Mouse (Mus musculus): Measurements from ENCODE around the gene Parvb. TPM values are rescaled to one million over a fixed set of nuclear protein-coding genes. Genes with fewer than 3 reads are reported as not detected.

Gene Parvb
- polyA plus RNA-seq, 1 experiment from 2014 or later: 4.8 TPM

DNA sequence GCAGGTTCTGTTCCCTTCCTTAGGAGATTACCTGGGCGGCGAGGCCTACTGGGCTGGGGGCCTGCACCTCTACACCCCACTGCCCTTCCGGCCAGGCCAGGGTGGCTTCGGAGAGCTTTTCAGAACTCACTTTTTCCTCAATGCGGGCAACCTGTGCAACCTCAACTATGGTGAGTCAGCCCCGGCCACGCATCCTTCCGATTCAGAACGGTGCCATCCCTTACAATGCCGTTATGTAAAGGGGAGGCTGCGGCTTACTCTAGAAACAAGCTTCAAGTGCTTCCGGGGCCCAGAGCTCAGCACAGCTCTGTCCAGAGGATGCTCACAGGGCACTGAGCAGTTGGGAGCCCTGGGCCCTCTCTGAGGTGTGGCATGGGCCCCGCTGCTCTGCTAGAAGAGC is 21.4 kb upstream of the Parvb start:
- Histone ChIP-seq H3K9me3 (replicated peaks) (no peaks in the 10 kb centered on the region), H3K9ac (no peak overlapping the region), H3K4me1 (peaks cover 18% of the 10 kb centered on the region), H3K27me3 (no peaks in the 10 kb centered on the region), H3K27ac (replicated peaks) (no peak overlapping the region), H3K36me3 (peaks cover 78% of the 10 kb centered on the region), H3K4me3 (replicated peaks) (no peak overlapping the region), H3K4me2 (replicated peaks) (no peak overlapping the region)
- WGBS: 92% methylated on average over 13 of the region's 13 CpGs
- no peak for ATAC-seq (ENCODE audit: insufficient number of reproducible peaks, low FRiP score, low TSS enrichment, low read depth)

DNA sequence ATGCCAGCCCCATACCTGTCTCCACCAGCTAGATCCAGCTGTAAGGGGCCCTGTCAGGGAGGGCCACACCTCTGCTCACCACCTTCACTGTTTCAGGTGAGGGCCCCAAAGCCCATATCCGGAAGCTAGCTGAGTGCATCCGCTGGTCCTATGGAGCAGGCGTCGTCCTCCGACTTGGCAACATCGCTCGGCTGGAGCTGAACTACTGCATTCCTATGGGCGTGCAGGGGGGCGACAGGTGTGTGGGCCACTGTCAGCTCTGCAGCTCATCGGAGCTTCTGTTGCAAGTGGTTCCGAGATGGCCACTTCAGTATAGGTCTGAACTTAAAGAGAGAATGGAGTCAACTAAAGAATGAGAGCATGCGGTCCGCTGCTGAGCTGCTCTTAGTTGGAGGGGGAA is 20.9 kb upstream of the Parvb start:
- H3K27me3 ChIP-seq: no peaks in the 10 kb centered on the region
- H3K4me2 ChIP-seq (replicated peaks): no peak overlapping the region
- H3K4me1 ChIP-seq: peaks cover 22% of the 10 kb centered on the region
- H3K9ac ChIP-seq: no peak overlapping the region
- H3K36me3 ChIP-seq: peaks cover 74% of the 10 kb centered on the region
- H3K4me3 ChIP-seq (replicated peaks): no peak overlapping the region
- no peak overlapping the region for H3K27ac ChIP-seq (replicated peaks)
- H3K9me3 ChIP-seq (replicated peaks): no peaks in the 10 kb centered on the region
- 77% methylated on average over 13 of the region's 13 CpGs for WGBS
- no peak for ATAC-seq (ENCODE audit: insufficient number of reproducible peaks, low FRiP score, low TSS enrichment, low read depth)

- no peaks in the 10 kb centered on the region for H3K9me3 ChIP-seq (replicated peaks)
- no peak overlapping the region for H3K4me3 ChIP-seq (replicated peaks)
- 80% methylated on average over 4 of the region's 4 CpGs for WGBS
- H3K36me3 ChIP-seq: peaks cover 67% of the 10 kb centered on the region
- H3K9ac ChIP-seq: no peak overlapping the region
- H3K27ac ChIP-seq (replicated peaks): no peak overlapping the region
- H3K4me1 ChIP-seq: peaks cover 27% of the 10 kb centered on the region
- no peaks in the 10 kb centered on the region for H3K27me3 ChIP-seq
- ATAC-seq (ENCODE audit: insufficient number of reproducible peaks, low FRiP score, low TSS enrichment, low read depth): no peak
- H3K4me2 ChIP-seq (replicated peaks): no peak overlapping the region
Observed at GRCm38 (mm10) chr15:84211564-84211963, 20.3 kb upstream of the Parvb start.

GRCm38 (mm10) chr15:84212031-84212755 is 19.6 kb upstream of the Parvb start:
- peak; percentile 32; the same call in 1 of the 2 replicates for ATAC-seq (ENCODE audit: insufficient number of reproducible peaks, low FRiP score, low TSS enrichment, low read depth)

GRCm38 (mm10) chr15:84212756-84213105 is 19.1 kb upstream of the Parvb start:
- Histone ChIP-seq H3K4me2 (replicated peaks) (no peak overlapping the region), H3K9ac (no peak overlapping the region), H3K27ac (replicated peaks) (0 out of 2 replicates have a peak overlapping the region, but pooled peaks have one; percentile 11), H3K4me1 (peaks cover 37% of the 10 kb centered on the region), H3K9me3 (replicated peaks) (no peaks in the 10 kb centered on the region), H3K27me3 (no peaks in the 10 kb centered on the region), H3K4me3 (replicated peaks) (no peak overlapping the region), H3K36me3 (peaks cover 57% of the 10 kb centered on the region)
- 74% methylated on average over 2 of the region's 2 CpGs for WGBS
- no peak for ATAC-seq (ENCODE audit: insufficient number of reproducible peaks, low FRiP score, low TSS enrichment, low read depth)

More at GRCm38 (mm10) chr15:84212031-84212755, 19.6 kb upstream of the Parvb start:
- no peak overlapping the region for H3K4me3 ChIP-seq (replicated peaks)
- H3K4me1 ChIP-seq: peaks cover 33% of the 10 kb centered on the region
- WGBS: 37% methylated on average over 6 of the region's 6 CpGs
- 0 out of 2 replicates have a peak overlapping the region, but pooled peaks have one; percentile 11 for H3K27ac ChIP-seq (replicated peaks)
- H3K27me3 ChIP-seq: no peaks in the 10 kb centered on the region
- H3K4me2 ChIP-seq (replicated peaks): no peak overlapping the region
- no peaks in the 10 kb centered on the region for H3K9me3 ChIP-seq (replicated peaks)
- H3K9ac ChIP-seq: no peak overlapping the region
- H3K36me3 ChIP-seq: peaks cover 61% of the 10 kb centered on the region

GRCm38 (mm10) chr15:84213162-84213739 is 18.6 kb upstream of the Parvb start:
- H3K9me3 ChIP-seq (replicated peaks): no peaks in the 10 kb centered on the region
- H3K9ac ChIP-seq: no peak overlapping the region
- no peaks in the 10 kb centered on the region for H3K27me3 ChIP-seq
- peaks cover 55% of the 10 kb centered on the region for H3K36me3 ChIP-seq
- 86% methylated on average over 6 of the region's 6 CpGs for WGBS
- H3K4me3 ChIP-seq (replicated peaks): no peak overlapping the region
- no peak for ATAC-seq (ENCODE audit: insufficient number of reproducible peaks, low FRiP score, low TSS enrichment, low read depth)
- peaks cover 42% of the 10 kb centered on the region for H3K4me1 ChIP-seq
- no peak overlapping the region for H3K4me2 ChIP-seq (replicated peaks)
- H3K27ac ChIP-seq (replicated peaks): no peak overlapping the region

- no peak overlapping the region for H3K9ac ChIP-seq
- H3K4me3 ChIP-seq (replicated peaks): no peak overlapping the region
- H3K27me3 ChIP-seq: 0 out of 2 replicates have a peak, but pooled peaks cover 2% of the 10 kb centered on the region
- no peaks in the 10 kb centered on the region for H3K9me3 ChIP-seq (replicated peaks)
- H3K4me1 ChIP-seq: peaks cover 54% of the 10 kb centered on the region
- 71% methylated on average over 7 of the region's 7 CpGs for WGBS
- H3K4me2 ChIP-seq (replicated peaks): no peak overlapping the region
- peaks cover 46% of the 10 kb centered on the region for H3K36me3 ChIP-seq
- ATAC-seq (ENCODE audit: insufficient number of reproducible peaks, low FRiP score, low TSS enrichment, low read depth): no peak
- H3K27ac ChIP-seq (replicated peaks): no peak overlapping the region
Observed at GRCm38 (mm10) chr15:84214476-84214875, 17.4 kb upstream of the Parvb start.

GRCm38 (mm10) chr15:84215273-84215672 is 16.6 kb upstream of the Parvb start:
- H3K9me3 ChIP-seq (replicated peaks): no peaks in the 10 kb centered on the region
- no peak for ATAC-seq (ENCODE audit: insufficient number of reproducible peaks, low FRiP score, low TSS enrichment, low read depth)
- H3K27ac ChIP-seq (replicated peaks): no peak overlapping the region
- peaks cover 54% of the 10 kb centered on the region for H3K4me1 ChIP-seq
- no peak overlapping the region for H3K4me3 ChIP-seq (replicated peaks)
- H3K27me3 ChIP-seq: 0 out of 2 replicates have a peak, but pooled peaks cover 2% of the 10 kb centered on the region
- 67% methylated on average over 2 of the region's 2 CpGs for WGBS
- H3K9ac ChIP-seq: no peak overlapping the region
- peaks cover 38% of the 10 kb centered on the region for H3K36me3 ChIP-seq
- H3K4me2 ChIP-seq (replicated peaks): no peak overlapping the region

DNA sequence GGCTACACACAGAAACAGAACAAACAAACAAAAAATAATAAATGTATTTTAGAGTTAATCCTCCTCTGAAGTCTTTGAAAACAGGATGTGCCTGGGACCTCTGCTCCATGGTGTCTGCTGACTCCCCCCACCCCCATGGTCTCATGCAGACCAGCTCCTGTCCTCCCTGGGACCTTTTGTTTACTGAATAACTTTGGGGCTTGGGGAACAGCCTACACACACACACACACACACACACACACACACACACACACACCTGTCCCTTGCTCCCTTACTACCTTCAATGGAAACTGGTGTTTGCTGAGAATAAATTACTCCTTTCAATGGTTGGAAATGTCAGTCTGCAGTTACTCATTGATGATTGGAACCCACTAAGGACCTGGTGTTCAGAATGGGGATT is 15.8 kb upstream of the Parvb start:
- no peak overlapping the region for H3K4me3 ChIP-seq (replicated peaks)
- H3K9me3 ChIP-seq (replicated peaks): no peaks in the 10 kb centered on the region
- no peak overlapping the region for H3K4me2 ChIP-seq (replicated peaks)
- peaks cover 54% of the 10 kb centered on the region for H3K4me1 ChIP-seq
- H3K9ac ChIP-seq: no peak overlapping the region
- no peak for ATAC-seq (ENCODE audit: insufficient number of reproducible peaks, low FRiP score, low TSS enrichment, low read depth)
- H3K27me3 ChIP-seq: 0 out of 2 replicates have a peak, but pooled peaks cover 2% of the 10 kb centered on the region
- peaks cover 31% of the 10 kb centered on the region for H3K36me3 ChIP-seq
- H3K27ac ChIP-seq (replicated peaks): no peak overlapping the region

- WGBS: 25% methylated on average over 7 of the region's 7 CpGs
- Histone ChIP-seq H3K36me3 (peaks cover 25% of the 10 kb centered on the region), H3K9ac (no peak overlapping the region), H3K9me3 (replicated peaks) (no peaks in the 10 kb centered on the region), H3K27me3 (0 out of 2 replicates have a peak, but pooled peaks cover 2% of the 10 kb centered on the region), H3K27ac (replicated peaks) (no peak overlapping the region), H3K4me2 (replicated peaks) (no peak overlapping the region), H3K4me1 (peaks cover 54% of the 10 kb centered on the region), H3K4me3 (replicated peaks) (no peak overlapping the region)
- no peak for ATAC-seq (ENCODE audit: insufficient number of reproducible peaks, low FRiP score, low TSS enrichment, low read depth)
Observed at GRCm38 (mm10) chr15:84216461-84217084, 15.3 kb upstream of the Parvb start.

- no peaks in the 10 kb centered on the region for H3K9me3 ChIP-seq (replicated peaks)
- H3K4me3 ChIP-seq (replicated peaks): no peak overlapping the region
- peaks cover 19% of the 10 kb centered on the region for H3K36me3 ChIP-seq
- no peak overlapping the region for H3K27ac ChIP-seq (replicated peaks)
- 22% methylated on average over 23 of the region's 23 CpGs for WGBS
- ATAC-seq (ENCODE audit: insufficient number of reproducible peaks, low FRiP score, low TSS enrichment, low read depth): no peak
- 0 out of 2 replicates have a peak overlapping the region, but pooled peaks have one; percentile 8 for H3K4me2 ChIP-seq (replicated peaks)
- peaks cover 39% of the 10 kb centered on the region for H3K4me1 ChIP-seq
- 0 out of 2 replicates have a peak, but pooled peaks cover 2% of the 10 kb centered on the region for H3K27me3 ChIP-seq
- no peak overlapping the region for H3K9ac ChIP-seq
Observed at GRCm38 (mm10) chr15:84217969-84218782, 13.7 kb upstream of the Parvb start.

Data from embryonic facial prominence, embryonic 15.5 days (tissue).